Mouse (Mus musculus) frontal cortex, adult 2 months (tissue): ENCODE data around the gene Lrrfip2. TPM values are rescaled to one million over a fixed set of nuclear protein-coding genes. Genes with fewer than 3 reads are reported as not detected.
A peak's percentile ranks its signal among the peaks of the same experiment; 100 is the strongest.

ENCODE experiments used
- DNase-seq, 2 experiments: peaks; one replicate each; pipeline ENCODE4 v3.0.0; 2022; ENCODE audit warnings: low spot score in 1 of 2; ENCODE audit errors: extremely low spot score in 1 of 2
- polyA plus RNA-seq: library from polyadenylated mRNA; depleted of rRNA; stranded (reverse); fragments of >200 nt; gene quantifications from 2 replicates; pipeline ENCODE4 v1.2.3, GENCODE M21; 2012

Lrrfip2 gene
- polyA plus RNA-seq, 1 experiment, result 52.0 TPM

DNA sequence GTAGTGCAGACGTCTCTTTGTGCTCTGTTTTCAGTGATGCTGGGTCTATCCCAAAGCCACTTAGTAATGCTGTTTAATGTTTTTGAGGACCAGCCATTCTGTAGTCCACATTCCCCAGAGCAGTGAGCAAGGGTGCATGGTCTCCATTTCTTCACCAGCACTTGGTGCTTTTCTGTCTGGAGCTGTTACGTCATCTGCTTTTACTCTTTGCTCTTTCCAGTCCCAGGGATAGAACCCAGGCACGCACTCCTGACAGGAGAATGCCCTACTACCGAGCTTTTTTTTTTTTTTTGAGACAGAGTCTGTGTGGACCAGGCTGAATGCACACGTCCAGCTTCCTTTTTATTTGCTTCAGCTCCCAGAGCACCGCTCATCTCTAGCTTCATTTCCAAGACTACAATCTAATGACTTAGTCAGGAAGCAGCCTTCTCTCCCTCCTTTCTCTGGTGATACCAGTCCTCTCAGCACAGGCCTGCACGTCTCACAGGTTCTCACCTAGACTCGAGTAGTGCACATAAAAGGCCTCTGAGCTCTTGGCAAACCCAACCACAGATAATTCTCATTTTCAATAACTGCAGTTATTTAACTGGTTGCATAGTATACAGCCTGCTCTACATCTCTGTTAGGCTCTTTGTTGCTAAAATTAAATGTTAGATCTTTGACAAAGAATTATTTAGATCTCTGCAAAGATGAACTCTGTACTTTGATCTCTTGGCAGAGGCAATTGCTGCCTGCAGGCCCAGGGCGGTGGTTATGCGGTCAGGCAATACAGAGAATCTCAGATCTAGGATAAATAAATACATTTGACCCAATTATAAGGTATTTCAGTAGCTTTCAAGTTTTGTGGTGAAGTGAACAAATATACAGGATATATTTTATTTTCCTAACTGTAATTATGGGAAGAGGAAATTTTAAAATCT lies 94.0 kb downstream of the Lrrfip2 start:
- no peak for DNase-seq

DNA sequence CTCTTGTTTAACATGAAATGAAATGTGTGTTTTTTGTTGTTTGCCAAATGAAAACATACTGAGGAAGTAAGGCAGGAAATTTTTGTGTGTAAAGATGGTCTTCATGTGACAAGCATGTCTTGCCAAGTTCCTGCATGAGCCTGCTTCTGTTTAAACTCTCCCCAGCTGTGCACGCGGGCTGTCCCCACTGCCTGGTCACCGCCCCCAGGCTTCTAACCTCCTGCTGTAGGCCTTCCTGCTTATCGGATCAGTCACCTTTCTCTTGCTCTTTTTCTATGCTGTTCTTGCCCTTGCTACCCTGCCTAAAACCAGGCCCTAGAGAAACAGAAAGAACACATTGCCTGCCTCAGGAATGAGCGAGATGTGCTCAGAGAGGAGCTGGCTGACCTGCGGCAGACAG lies 96.1 kb downstream of the Lrrfip2 start:
- no peak for DNase-seq

DNA sequence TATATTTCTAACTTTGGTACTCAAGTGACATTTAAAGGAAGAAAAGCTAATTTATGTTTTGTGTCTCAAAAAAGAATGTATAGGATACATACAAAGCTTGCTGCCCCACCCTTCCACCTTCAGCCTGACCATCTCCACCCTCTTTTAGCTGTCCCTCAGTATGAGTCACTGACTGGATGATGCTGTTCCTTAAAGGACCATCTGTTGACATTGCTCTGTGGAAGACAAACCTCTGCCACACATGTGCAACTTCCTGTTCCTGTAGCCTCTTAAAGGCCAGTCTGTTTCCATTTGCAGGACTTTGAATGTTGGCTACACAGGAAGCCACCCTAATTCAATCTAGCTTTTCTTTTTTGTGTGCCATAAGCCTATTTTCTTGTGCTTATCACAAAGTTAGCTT lies 99.0 kb downstream of the Lrrfip2 start:
- no peak for DNase-seq

GRCm38 (mm10) chr9:111220551-111221080 lies 103.2 kb downstream of the Lrrfip2 start:
- DNase-seq, result no peak

DNA sequence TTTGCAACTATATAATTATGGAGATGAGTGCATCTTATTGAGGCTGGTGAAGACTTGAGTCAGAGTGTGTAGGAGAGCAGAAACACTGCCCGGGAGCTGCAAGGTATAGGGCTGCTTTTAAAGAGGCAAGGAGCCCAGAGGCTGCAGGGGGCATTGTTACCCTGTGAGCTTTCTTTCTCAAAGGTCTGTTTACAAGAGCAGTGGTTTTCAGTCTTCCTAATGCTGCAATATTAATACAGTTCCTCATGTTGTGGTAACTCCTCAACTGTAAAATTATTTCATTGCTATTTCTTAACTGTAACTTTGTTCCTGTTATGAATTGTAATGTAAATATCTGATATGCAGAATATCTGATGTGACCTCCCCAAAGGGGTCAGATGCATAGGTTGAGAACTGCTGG lies 104.2 kb downstream of the Lrrfip2 start:
- no peak for DNase-seq

- no peak for DNase-seq
Observed at GRCm38 (mm10) chr9:111223406-111223805, 106.0 kb downstream of the Lrrfip2 start.

GRCm38 (mm10) chr9:111228446-111228845 lies 111.1 kb downstream of the Lrrfip2 start:
- DNase-seq, result peak in 1 of 2 experiments; percentile 20

- no peak for DNase-seq
Observed at GRCm38 (mm10) chr9:111234701-111235100, 117.3 kb downstream of the Lrrfip2 start.

- DNase-seq, result no peak
Observed at GRCm38 (mm10) chr9:111237726-111238125, 120.3 kb downstream of the Lrrfip2 start.

DNA sequence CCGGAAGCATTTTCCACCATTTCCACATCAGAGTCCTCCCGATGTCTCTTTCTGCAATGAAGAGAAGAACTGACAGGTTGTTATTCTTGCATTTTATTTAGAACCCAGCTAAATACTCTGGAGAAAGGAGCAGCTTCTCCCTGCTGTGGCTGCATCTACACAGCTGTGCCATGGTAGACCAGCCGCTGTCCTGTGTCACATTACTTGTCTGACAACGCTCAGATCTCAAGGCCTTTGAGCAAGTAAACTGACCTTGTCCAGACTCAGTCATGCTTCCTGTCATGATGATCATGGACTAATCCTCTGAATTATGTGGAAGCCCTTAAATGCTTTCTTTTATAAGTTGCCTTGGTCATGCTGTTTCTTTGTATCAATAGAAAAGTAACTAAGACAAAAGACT lies 122.4 kb downstream of the Lrrfip2 start:
- no peak for DNase-seq

DNA sequence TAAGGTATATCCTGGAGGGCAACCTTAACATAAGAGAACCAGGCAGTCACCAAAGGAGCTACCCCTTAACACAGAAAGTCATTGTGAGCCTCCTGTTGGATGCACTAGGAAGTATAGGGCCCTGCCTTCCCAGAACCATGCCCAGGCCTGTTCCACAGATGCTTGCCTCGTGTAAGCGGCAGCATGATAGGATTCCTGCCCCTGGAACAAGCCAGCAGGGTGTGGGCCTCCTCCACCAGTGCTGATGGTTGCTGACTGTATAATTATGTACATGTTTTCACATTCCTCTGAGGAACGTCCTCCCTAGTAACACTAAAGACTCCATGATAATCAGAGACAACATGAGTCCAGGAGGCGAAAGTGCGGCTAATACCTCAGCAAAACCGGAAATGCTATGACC lies 126.0 kb downstream of the Lrrfip2 start:
- no peak for DNase-seq

DNA sequence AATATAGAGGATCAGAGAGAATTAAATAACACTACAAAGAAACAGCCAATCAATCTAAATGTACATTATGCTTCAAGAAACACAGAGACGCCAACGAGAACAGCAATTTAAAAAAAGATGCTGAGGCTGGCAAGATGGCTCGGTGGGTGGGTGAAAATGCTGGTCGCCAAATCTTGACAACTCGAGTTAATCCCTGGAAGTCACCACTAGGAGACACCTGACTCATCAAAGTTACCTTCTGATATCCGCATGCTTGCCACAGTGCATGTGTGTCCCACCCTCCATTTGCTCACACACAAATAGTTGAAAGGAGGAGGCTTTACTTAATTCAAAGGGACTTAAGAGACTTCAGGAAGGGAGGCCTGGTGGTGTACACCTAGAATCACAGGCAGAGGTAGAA lies 128.2 kb downstream of the Lrrfip2 start:
- peak in 1 of 2 experiments; percentile 18 for DNase-seq

- peak in 1 of 2 experiments; percentile 52 for DNase-seq
Observed at GRCm38 (mm10) chr9:111247682-111248246, 130.4 kb downstream of the Lrrfip2 start.

DNA sequence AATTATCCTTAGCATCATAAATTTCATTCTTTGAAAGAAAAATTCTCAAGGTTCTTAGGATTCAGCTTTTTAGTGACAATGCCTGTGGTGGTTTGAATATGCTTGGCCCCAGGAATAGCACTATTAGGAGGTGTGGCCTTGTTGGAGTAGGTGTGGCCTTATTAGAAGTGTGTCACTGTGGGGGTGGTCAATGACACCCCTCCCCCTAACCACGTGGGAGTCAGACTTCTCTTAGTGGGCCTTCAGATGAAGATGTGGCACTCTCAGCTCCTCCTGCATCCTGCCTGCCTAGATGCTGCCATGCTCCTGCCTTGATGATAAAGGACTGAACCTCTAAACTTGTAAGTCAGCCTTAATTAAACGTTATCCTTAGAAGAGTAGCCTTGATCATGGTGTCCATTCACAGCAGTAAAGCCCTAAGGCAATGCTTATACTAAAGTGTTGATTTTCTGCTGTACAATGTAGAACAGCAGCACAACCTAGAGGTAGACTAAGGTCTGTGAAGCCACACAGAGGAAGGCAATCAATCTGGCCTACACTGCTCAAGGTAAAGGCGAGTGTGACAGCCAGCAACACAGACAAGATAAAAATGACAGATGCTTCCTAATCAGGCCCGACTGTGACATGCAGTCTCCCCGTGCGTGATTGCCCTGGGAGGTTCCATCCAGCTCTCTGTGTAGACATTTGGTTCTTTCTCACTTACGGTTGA lies 134.9 kb downstream of the Lrrfip2 start:
- no peak for DNase-seq

GRCm38 (mm10) chr9:111260360-111260985 lies 143.1 kb downstream of the Lrrfip2 start:
- peak in 1 of 2 experiments; percentile 52 for DNase-seq

DNA sequence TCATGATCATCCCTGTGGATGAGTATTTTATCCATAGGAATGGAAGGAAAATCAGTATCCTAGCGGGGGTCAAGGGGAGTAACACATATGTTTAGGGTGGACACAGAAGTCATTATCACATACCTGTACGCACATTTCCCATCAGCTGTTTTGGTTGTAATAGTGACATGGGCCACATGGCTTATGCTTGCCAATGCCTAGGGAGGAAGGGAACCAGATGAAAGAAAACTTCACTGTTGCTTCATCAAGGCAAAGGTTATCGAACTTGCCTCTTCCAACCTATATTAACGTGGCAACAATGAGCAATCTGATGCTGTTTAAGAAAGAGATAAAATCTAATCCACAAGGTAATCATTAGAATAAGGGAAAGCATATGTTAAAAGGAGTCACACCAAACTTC lies 144.0 kb downstream of the Lrrfip2 start:
- DNase-seq, result no peak

DNA sequence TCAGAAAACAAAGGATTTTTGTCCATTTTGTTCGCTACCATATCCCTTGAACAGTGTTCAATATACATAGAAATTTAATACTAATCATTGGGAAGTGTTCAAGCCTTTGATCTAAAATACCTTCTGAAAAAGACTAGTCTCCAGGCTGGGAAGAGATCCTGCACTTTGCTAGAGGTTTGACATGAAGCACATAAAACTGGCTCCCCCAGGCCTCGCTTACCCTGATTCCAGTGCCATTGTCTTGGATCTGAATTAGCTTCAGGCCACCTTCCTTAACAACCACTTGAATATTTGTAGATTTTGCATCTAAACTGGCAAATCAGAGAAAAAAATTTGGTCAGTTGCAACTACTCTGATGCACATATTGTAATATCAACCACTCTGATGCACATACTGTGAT lies 150.6 kb downstream of the Lrrfip2 start:
- no peak for DNase-seq

- DNase-seq, result no peak
Observed at GRCm38 (mm10) chr9:111270606-111271005, 153.2 kb downstream of the Lrrfip2 start.

DNA sequence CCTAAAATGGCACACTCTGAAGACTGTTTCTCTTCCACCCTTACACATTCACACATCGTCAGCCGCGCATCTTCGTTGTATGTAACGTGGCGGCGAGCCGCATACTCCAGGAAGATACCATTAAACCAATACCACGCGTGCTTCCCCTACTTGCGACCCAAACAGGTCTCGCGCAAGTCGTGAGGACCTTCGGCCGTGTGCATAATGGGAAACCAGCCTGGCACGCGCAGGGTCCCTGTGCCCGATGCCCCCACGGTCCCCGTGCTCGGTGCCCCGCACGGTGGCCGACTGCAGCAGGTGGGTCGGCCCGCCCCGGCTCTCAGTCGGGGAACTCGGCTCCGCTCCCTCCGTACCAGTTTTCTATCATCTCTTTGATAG lies 153.7 kb downstream of the Lrrfip2 start:
- DNase-seq, result no peak

DNA sequence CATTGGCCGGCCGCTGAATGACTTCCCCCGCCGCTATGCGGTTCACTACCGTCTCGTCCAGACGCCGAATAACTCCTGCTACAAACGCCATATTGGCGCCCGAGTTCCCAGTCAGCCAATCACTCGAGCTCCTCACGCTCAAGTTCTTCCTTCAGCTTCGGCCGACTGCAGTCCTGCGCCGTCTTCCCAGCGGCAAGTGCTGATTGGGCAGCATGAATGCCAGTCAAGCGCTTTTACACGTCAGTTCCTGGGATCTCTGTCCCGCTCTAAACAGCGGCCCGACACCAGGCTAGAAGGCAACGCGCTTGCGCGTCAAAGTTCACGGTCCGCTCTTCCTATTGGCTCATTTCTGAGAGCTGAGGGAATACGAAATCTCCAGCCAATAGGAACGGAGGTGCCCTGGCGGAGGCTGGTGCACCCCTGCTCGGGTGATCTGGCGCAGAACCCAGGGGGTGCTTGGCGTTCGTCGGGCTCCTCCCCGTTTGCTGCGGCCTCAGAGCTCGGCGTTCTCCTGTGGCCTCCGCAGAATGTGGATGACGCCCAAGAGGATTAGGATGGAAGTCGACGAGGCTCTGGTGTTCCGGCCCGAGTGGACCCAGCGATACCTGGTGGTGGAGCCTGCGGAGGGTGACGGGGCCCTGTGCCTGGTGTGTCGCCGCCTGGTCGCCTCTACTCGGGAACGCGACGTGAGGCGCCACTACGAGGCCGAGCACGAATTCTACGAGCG lies 154.2 kb downstream of the Lrrfip2 start, which contains the start of the genes Mlh1 and Epm2aip1:
Gene Mlh1, minus strand, starts transcription at position 358 of the 727 bp plus-strand sequence.
Gene Epm2aip1, plus strand, starts transcription at position 496 of the 727 bp plus-strand sequence.
- DNase-seq, result peak; percentile 98 to 100
